Mouse (Mus musculus) T-cell, adult 2 months (primary cell): ENCODE measurements at regions not wholly inside any gene's neighbourhood (a gene's known extent, or its start where the extent isn't known, plus 50 kb on each side); places are given as distances from the start of the nearest gene placed in this dataset.
A peak's percentile ranks its signal among the peaks of the same experiment; 100 is the strongest.

Source experiments
- DNase-seq: peaks from one replicate; pipeline ENCODE4 v3.0.0; 2022; ENCODE audit warnings: low spot score

DNA sequence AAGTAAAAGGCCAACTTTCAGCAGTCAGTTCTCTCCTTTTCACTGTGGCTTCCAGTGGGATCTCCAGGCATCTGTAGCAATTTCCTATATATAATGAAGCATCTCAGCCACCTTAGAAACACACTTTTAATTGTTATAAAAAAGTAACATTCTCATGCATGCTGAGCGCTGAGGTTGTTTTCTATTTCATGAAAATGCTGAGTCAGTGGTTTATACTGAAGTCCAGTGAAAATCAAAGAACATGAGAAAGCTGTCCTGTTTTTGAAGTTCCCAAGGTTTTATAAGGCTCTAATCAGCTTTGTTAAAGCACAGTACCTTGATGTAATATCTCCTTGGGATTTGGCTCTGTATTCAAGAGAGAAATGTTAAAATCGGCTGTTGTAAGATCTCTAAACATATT lies 1367.2 kb downstream of the Gsdmc2 start:
- no peak for DNase-seq

DNA sequence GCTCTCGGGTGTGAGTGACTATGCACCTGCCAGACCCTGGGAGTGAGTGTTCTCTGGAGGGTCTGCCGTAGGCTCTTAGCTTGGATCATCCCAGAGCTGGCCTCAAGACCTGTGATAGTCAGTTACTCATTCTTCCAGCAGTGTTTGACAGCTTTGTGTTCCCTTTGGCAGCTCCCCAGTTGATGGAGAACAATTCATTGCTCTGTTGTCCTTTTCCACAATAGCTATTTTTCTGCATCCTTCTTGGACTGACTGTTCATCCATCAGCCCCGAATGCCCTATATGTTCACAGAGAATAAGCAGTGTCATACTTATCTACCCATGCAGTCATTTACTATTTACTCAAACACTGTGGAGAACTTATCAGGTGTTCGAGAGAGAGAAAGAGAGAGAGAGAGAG lies 1368.5 kb downstream of the Gsdmc2 start:
- no peak for DNase-seq

GRCm38 (mm10) chr15:62470683-62471331 lies 1374.2 kb downstream of the Gsdmc2 start:
- no peak for DNase-seq

- no peak for DNase-seq
Measured at GRCm38 (mm10) chr15:62468076-62468475, 1376.9 kb downstream of the Gsdmc2 start.

- DNase-seq, result no peak
Measured at GRCm38 (mm10) chr15:62466856-62467255, 1378.1 kb downstream of the Gsdmc2 start.

DNA sequence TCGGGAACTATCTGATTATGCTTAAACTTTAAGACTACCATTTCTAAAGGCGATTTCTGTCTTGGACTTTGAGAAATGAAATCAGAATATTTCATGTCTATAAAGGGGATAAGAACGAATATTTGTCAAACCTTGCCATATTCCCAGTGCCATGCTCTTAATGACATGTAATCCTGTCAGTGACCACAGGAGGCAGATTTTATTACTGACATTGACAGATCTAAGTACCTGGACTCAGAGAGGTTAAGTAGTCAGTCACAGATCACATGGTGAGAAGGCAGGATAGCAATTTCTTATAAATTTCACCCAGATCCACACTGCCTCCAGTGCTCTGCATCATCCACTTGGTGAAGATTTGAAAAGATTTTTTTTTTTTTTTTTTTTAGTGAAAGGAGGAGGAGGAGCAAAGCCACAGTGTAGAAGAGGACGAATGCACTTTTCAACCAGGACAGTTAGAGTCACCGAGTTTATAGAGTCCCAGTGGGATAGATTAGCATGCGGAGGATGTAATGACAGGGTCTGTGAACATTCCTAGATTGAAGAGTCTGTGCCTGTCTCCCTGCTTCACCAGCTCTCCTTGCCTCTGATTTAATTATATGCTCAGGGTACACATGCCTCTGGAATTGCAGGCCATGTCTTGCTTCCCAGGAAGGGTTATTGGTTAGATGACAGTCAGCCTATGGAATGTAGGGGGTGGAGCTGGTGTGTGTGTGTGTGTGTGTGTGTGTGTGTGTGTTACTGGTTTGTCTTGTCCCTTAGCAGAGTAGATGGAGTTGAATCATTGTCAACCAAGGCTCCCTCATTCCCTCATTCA lies 1379.7 kb downstream of the Gsdmc2 start:
- DNase-seq, result no peak

DNA sequence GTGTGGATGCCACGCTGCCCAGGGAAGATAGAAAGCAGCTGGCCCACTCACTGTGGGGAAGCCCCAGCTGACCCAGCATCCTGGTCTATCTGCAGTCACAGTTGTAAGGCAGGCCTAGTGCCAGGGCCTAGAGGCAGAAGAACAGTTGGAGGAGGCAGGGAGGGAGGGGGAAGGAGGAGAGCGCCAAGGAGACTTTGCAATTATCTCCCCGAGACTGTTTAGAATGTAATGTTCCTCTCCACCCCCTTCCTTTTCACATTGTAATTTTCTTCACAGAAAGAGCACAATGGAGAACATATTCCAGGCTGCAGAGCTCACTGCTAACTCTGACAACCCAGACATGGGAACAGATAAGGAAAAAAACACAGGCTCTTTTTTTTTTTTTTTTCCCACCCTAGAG lies 1382.3 kb downstream of the Gsdmc2 start:
- DNase-seq, result no peak

GRCm38 (mm10) chr15:62461398-62462051 lies 1383.5 kb downstream of the Gsdmc2 start:
- DNase-seq, result no peak

- DNase-seq, result no peak
Measured at GRCm38 (mm10) chr15:62460724-62461123, 1384.3 kb downstream of the Gsdmc2 start.

DNA sequence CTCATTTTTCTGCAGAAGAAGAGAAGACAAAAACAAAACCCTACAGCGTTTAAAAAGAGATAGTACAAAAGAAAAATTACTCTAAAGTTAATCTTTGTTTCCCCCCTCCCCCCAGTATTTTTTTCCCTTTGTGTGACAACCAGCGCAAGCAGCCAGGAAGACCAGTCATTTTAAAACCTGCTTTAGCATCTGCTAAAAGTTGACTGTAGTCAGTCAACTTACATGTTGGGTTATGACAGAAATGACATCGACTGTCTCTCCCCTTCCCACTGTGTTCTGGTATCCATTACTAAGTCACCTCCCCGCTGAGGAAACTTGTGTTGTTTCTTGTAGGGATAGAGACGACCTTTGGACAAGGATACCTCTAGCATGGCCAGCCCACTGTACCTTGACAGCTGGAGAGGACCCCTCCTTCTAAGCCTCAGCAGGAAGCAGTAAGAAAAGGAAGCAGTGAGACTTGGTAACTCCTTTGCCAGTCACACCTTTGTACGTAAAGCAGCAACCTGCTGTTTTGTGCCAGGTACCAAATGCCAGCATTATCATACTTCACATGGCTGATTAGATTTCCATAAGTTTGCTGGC lies 1384.9 kb downstream of the Gsdmc2 start:
- DNase-seq, result no peak

- DNase-seq, result peak; percentile 2
Measured at GRCm38 (mm10) chr15:62457990-62458389, 1387.0 kb downstream of the Gsdmc2 start.

- DNase-seq, result peak; percentile 61
Measured at GRCm38 (mm10) chr15:62457051-62457664, 1387.8 kb downstream of the Gsdmc2 start.

DNA sequence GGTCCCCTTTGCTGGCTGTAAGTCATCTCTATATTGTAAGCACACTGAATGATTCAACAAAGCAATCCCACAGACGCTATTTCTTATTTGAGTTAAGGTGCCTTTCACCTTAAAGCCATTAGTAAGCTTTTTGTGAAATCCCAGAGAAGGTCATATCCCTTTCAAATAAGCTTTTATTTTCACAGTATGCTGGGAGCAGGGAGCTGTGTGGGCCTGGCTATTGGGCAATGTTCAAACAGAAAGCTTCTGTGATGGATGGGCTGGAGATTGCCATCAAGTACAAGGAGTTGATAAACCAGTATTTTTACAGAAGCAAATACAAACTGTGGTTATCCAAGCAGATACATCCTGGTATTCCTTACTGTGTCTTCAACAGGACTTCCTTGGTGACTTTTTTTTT lies 1389.0 kb downstream of the Gsdmc2 start:
- no peak for DNase-seq

- DNase-seq, result no peak
Measured at GRCm38 (mm10) chr15:62448116-62448515, 1396.9 kb downstream of the Gsdmc2 start.

- DNase-seq, result no peak
Measured at GRCm38 (mm10) chr15:62439211-62439610, 1405.8 kb downstream of the Gsdmc2 start.

- DNase-seq, result no peak
Measured at GRCm38 (mm10) chr15:62436631-62437030, 1408.3 kb downstream of the Gsdmc2 start.

DNA sequence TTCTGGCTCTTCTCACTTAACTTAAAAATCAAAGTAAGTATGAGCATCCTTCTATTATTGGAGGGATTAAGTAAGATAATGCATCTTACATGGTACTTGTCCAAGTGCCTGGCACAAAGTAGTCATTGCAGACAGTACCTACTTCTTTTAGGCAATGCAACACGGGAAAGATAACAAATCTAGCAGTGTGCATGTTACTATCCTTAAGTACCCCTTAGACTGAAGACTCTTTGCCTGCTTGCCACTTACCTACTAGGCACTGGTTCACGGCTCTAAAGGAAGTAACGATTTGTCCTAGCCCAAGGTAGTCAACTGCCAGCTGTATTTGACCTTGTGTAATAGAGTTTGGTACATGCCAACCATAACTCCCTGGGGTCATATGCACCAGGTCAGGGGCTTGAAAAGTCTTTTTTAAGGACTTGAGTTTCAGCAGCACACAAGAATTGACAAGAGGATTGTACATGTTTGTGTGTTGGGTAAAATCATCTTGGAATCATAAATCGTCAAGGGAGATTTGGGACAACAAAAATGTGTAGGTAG lies 1409.8 kb downstream of the Gsdmc2 start:
- no peak for DNase-seq

GRCm38 (mm10) chr15:62432742-62433245 lies 1412.2 kb downstream of the Gsdmc2 start:
- no peak for DNase-seq

- DNase-seq, result no peak
Measured at GRCm38 (mm10) chr15:62431150-62431678, 1413.8 kb downstream of the Gsdmc2 start.

DNA sequence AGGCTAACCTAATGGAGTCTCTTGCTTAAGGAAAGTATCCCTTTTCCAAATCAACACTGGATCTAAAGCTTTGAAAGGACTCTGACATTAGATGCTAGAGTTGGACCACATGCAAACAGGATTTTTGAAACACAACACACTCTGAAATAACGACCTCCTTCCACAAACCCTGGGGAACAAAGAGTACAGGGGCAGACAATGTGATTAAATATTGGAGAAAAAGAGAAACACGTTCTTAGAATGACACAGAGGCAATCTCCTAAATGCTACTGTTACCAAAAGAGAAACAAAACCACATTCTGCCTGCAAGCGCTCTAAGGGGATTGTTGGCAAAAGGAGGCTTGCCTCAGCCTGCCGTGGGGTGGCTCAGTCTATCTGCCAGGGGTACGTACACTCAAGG lies 1422.0 kb downstream of the Gsdmc2 start:
- DNase-seq, result no peak

GRCm38 (mm10) chr15:62421073-62421851 lies 1423.7 kb downstream of the Gsdmc2 start:
- DNase-seq, result no peak
